Mouse (Mus musculus): ENCODE results near the gene Dmrta2.

The Dmrta2 gene

GRCm38 (mm10) chr4:109977148-109978067, at the start of gene Dmrta2:
Gene Dmrta2, plus strand, starts transcription at chr4:109978053.
- in situ Hi-C loops (cut with MboI; ENCODE audit: low sequenced_read_pairs) = no loop called here

DNA sequence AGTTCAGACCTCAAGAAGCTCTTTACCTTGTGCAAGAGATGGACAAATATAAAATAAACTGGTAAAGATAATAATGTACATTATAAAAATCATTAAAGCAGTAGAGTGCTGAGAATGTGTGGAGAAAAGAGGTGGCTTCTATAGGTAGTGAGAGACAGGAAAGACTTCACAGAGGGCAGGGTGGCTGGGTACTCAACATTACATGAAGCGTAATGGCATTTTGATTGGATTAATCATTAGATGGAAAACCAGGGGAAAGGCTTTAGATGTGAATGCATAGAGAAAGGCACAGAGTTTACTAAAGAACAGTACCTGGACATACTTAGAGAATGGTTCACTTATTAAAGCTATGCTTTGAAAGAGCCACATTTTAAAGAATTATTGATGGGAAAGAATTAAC, 48.8 kb upstream of the Dmrta2 start:
- in situ Hi-C loops (cut with MboI; ENCODE audit: low sequenced_read_pairs) = no loop called here

GRCm38 (mm10) chr4:109930445-109930844, 47.4 kb upstream of the Dmrta2 start:
- in situ Hi-C loops (cut with MboI; ENCODE audit: low sequenced_read_pairs) = no loop called here

DNA sequence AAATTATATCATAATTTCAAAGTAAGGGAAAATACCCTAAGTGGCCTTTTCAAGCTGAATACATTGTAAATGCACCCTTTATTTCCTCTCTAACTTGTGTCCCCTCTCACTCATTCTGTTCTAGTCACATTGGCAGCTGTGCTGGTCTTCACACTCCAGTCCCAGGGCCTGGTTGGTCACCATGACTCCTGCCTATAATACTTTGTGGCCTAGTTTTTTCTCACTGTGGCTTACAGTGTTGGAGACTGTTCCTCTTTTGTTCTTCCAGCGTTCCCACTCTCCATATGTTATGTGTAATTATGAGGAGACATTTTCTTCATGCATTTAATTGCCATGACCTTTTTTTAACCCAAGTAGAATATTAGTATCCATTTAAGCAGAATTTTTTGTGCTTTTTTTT, 46.9 kb upstream of the Dmrta2 start:
- in situ Hi-C loops (cut with MboI; ENCODE audit: low sequenced_read_pairs) = no loop called here

GRCm38 (mm10) chr4:109936557-109936956, 41.3 kb upstream of the Dmrta2 start:
- in situ Hi-C loops (cut with MboI; ENCODE audit: low sequenced_read_pairs) = no loop called here

- in situ Hi-C loops (cut with MboI; ENCODE audit: low sequenced_read_pairs) = no loop called here
These were observed 38.6 kb upstream of the Dmrta2 start for GRCm38 (mm10) chr4:109939291-109939690.

- in situ Hi-C loops (cut with MboI; ENCODE audit: low sequenced_read_pairs) = no loop called here
These were observed 32.3 kb upstream of the Dmrta2 start for GRCm38 (mm10) chr4:109945554-109945953.

GRCm38 (mm10) chr4:109949307-109949706, 28.5 kb upstream of the Dmrta2 start:
- in situ Hi-C loops (cut with MboI; ENCODE audit: low sequenced_read_pairs) = no loop called here

DNA sequence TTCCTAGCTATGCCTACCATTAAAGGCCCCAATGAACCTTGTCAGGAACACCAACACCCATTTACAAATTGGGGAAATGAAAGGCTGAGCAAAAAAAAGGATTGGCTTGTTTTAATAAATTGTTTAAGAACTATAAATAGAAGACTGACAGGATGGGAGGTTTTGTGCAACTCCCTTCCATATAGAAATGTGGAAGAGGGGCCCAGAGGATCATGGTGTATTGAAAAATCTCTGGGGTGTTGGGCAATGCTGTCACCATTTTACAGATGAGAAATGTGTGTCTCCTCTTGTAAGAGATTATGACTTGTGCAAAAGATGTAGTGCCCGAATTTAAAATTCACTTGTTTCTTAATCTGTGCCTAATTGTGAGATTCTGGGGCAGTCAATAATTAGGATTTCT, 24.3 kb upstream of the Dmrta2 start:
- in situ Hi-C loops (cut with MboI; ENCODE audit: low sequenced_read_pairs) = no loop called here

DNA sequence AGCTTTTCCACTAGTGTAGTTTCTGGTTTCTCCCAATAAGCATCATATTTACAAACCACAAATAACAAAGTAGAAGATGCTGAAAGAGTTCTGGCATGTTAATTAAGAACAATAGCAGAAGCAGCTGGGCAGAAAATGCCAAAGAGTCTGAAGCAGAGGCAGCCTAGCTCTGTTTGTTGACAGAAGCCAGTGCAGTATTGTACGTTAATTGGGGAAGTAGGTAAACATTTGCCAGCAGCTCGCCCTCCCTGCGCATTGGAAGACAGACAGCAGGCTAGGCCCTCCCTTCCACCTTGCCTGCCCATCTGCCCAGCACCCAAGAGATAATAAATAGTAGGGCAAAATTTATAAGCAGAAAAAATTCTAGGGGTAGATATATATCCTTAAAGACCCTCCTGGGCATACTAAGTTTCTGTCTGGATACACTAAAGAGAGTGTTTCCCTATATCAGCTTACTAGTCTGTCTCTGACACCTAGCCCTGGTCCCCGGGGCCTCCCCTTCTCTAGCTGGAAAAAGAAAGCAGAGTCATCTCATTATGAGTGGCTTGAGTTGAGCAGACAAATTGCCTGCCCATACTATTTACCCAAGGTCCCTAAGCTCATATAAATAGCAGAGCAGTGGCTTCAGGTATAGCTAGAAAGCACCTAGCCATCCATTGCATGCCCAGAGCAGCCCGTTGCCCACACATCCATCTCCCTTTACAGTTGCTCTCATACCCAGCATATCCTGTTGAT, 17.5 kb upstream of the Dmrta2 start:
- in situ Hi-C loops (cut with MboI; ENCODE audit: low sequenced_read_pairs) = no loop called here

- in situ Hi-C loops (cut with MboI; ENCODE audit: low sequenced_read_pairs) = no loop called here
These were observed 14.1 kb upstream of the Dmrta2 start for GRCm38 (mm10) chr4:109963570-109964279.

GRCm38 (mm10) chr4:109969561-109969960, 8.3 kb upstream of the Dmrta2 start:
- in situ Hi-C loops (cut with MboI; ENCODE audit: low sequenced_read_pairs) = no loop called here

DNA sequence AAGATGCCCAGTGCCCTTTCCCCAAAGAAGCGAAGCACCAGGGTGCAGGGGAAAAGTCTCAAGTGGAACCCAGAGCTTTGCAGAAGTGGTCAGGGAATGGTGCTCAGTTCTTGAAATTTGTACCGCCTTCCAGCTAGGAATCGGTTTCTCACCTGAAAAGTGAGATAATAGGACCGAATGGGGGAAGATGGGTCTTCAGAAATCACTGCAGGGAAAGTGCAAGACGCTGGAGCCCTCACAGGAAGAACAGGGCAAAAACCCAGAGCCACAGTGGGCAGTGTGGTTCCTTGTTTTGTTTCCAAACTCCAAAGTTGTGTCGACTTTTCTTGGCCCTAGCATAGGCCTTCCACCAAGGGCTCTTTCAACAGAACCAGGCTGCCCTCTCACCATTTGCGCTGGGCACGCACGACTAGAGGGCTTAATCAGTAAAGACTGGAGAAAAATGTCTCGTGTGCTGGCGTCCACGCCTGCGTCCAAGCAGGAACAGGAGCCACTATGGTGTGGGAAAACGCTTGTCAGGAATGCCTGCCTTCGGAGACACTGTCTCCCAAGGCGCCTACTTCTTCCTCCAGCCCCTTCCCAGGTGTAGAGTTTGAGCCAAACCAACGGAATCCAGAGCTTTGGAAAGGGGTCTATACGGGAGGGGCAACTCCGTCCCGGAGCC, 3.7 kb upstream of the Dmrta2 start:
- in situ Hi-C loops (cut with MboI; ENCODE audit: low sequenced_read_pairs) = no loop called here

- in situ Hi-C loops (cut with MboI; ENCODE audit: low sequenced_read_pairs) = no loop called here
These were observed 3.0 kb upstream of the Dmrta2 start for GRCm38 (mm10) chr4:109974655-109975380.

- in situ Hi-C loops (cut with MboI; ENCODE audit: low sequenced_read_pairs) = no loop called here
These were observed 2.2 kb upstream of the Dmrta2 start for GRCm38 (mm10) chr4:109975381-109976240.

GRCm38 (mm10) chr4:109976273-109977147, 1.3 kb upstream of the Dmrta2 start:
- in situ Hi-C loops (cut with MboI; ENCODE audit: low sequenced_read_pairs) = no loop called here

- in situ Hi-C loops (cut with MboI; ENCODE audit: low sequenced_read_pairs) = no loop called here
These were observed 410 bp downstream of the Dmrta2 start for GRCm38 (mm10) chr4:109978068-109978857.

Measured in CH12F3 (cell line).